In genomic region chr12:102365016-102365415, GRCm38 (mm10) we compare ENCODE assay signal across 17 mouse cellular contexts.
DNase-seq lines count a peak whose midpoint lies in the region; ATAC-seq and TF ChIP-seq lines count a peak whose summit lies in the region.
"Had no signal": no experiment of that assay in that cellular context is flagged by ENCODE, and none has a peak within 500 bp of the region (broad histone marks: within the 10 kb centered on the region; RNA-seq: fewer than 3 reads in every experiment).

No protein-coding gene starts in this region.

- TF ChIP-seq CTCF in CH12.LX (conservative IDR thresholded peaks at IDR 0.05 in 1 of 2, IDR thresholded peaks at IDR 0.05 in 1 of 2; ENCODE audit: low read depth in 2 of 2, low read length in 2 of 2): no peak

- dilution Hi-C loops in CH12.LX (cut with MboI; ENCODE audit: extremely low pct_ligation_motif_present, extremely low pct_unique_long_range_greater_than_20kb, low sequenced_read_pairs): no loop called here

- H3K79me2 ChIP-seq in CH12.LX (replicated peaks; ENCODE audit: control insufficient read depth, extremely low read depth, insufficient read depth, poor library complexity, severe bottlenecking): no peaks in the 10 kb centered on the region

- TF ChIP-seq RAD21 in CH12.LX (IDR thresholded peaks at IDR 0.05; ENCODE audit: low read depth, low read length): no peak

- H3K4me2 ChIP-seq in CH12.LX (ENCODE audit: insufficient read depth, low read depth, poor library complexity, severe bottlenecking): no peak overlapping the region; the same call in 1 of the 2 replicates
- no peak overlapping the region for H3K4me2 ChIP-seq in midbrain, embryonic 11.5 days
- H3K4me2 ChIP-seq: limb, embryonic 13.5 days had no signal

- 89% methylated on average over 7 of the region's 7 CpGs for WGBS in midbrain, embryonic 11.5 days

- TF ChIP-seq EP300 in CH12.LX (IDR thresholded peaks at IDR 0.05; ENCODE audit: low read length): peak; percentile 55

- no peak overlapping the region for H3K9ac ChIP-seq in CH12.LX (ENCODE audit: insufficient read depth, low read depth)
- H3K9ac ChIP-seq in midbrain, embryonic 11.5 days (ENCODE audit: low read length): no peak overlapping the region
- H3K9ac ChIP-seq: limb, embryonic 13.5 days had no signal

- no peaks in the 10 kb centered on the region for H3K9me3 ChIP-seq in CH12.LX (replicated peaks; ENCODE audit: low read length)
- no peaks in the 10 kb centered on the region for H3K9me3 ChIP-seq in midbrain, embryonic 11.5 days (ENCODE audit: control insufficient read depth, low read length)
- H3K9me3 ChIP-seq: limb, embryonic 13.5 days had no signal

- H3K36me3 ChIP-seq in CH12.LX (replicated peaks in 1 of 2; ENCODE audit: control insufficient read depth in 1 of 2, insufficient read depth in 1 of 2, low read length in 1 of 2): peaks cover 8 to 46% of the 10 kb centered on the region in 2 experiments
- no peaks in the 10 kb centered on the region for H3K36me3 ChIP-seq in midbrain, embryonic 11.5 days (ENCODE audit: control insufficient read depth, insufficient read depth, low read length)

- no peak for TF ChIP-seq POLR2A in CH12.LX (IDR thresholded peaks at IDR 0.05; ENCODE audit: low read depth, low read length)

- H3K27ac ChIP-seq in CH12.LX (ENCODE audit: insufficient read depth, low read depth): no peak overlapping the region; the same call in 1 of the 2 replicates
- H3K27ac ChIP-seq in midbrain, embryonic 11.5 days (ENCODE audit: low read depth, low read length): no peak overlapping the region
- H3K27ac ChIP-seq: heart, adult 2 months; hindbrain, postnatal 0 days; limb, embryonic 13.5 days had no signal

- DNase-seq in layer of hippocampus, adult 9-11 months: peak; percentile 48
- no peak for DNase-seq in layer of hippocampus, adult 9-10 months (ENCODE audit: low spot score)
- DNase-seq in CH12.LX (ENCODE audit: extremely low read depth): no peak
- DNase-seq in fat pad, adult 2 months (ENCODE audit: extremely low read depth, low read depth, low spot score): peak; percentile 56
- DNase-seq in gastrocnemius, adult 18-20 months (ENCODE audit: low spot score): no peak
- DNase-seq in midbrain, embryonic 11.5 days (ENCODE audit: low spot score, missing footprints): no peak
- DNase-seq: adrenal gland, adult 2 months; cerebellum, adult 11-12 months; heart, postnatal 10 days; layer of hippocampus, postnatal 36 days; thymus, adult 2 months had no signal

- in situ Hi-C loops in CH12.LX (cut with MboI; ENCODE audit: low pct_ligation_motif_present, low pct_unique_long_range_greater_than_20kb, low sequenced_read_pairs): no loop called here

- no peak overlapping the region for H3K4me3 ChIP-seq in CH12.LX (replicated peaks in 1 of 3; ENCODE audit: low read depth in 2 of 3, low read length in 2 of 3, poor library complexity in 1 of 3)
- no peak overlapping the region for H3K4me3 ChIP-seq in midbrain, embryonic 11.5 days (ENCODE audit: low read depth, low read length)
- H3K4me3 ChIP-seq: erythroblast, embryonic 14.5 days; heart, adult 2 months; limb, embryonic 13.5 days had no signal

- peak; percentile 45 for ATAC-seq in monocyte, adult 5-6 weeks (replicated peaks; ENCODE audit: insufficient number of reproducible peaks, low FRiP score, low TSS enrichment, poor library complexity, severe bottlenecking)
- ATAC-seq in midbrain, embryonic 11.5 days (ENCODE audit: low FRiP score): no peak
- ATAC-seq: CD4-positive, CD25-positive, alpha-beta regulatory T cell, adult 4 months; hindbrain, postnatal 0 days had no signal

- H3K4me1 ChIP-seq in CH12.LX (ENCODE audit: control insufficient read depth in 1 of 2, insufficient read depth in 2 of 2): peaks cover 40 to 74% of the 10 kb centered on the region in 2 experiments
- H3K4me1 ChIP-seq in midbrain, embryonic 11.5 days (ENCODE audit: control insufficient read depth, insufficient read depth, low read length): no peaks in the 10 kb centered on the region

- no peaks in the 10 kb centered on the region for H3K27me3 ChIP-seq in CH12.LX (replicated peaks)
- no peaks in the 10 kb centered on the region for H3K27me3 ChIP-seq in midbrain, embryonic 11.5 days (ENCODE audit: control insufficient read depth, insufficient read depth, low read length)
- H3K27me3 ChIP-seq: limb, embryonic 13.5 days had no signal

TF ChIP-seq in CH12.LX, 34 proteins besides CTCF, POLR2A, EP300 and RAD21:
- TF ChIP-seq ZNF384 (IDR thresholded peaks at IDR 0.05; ENCODE audit: low read depth, low read length) (peak; percentile 82), MEF2A (IDR thresholded peaks at IDR 0.05; ENCODE audit: borderline replicate concordance, low read depth, low read length) (0 out of 2 replicates have a peak, but pooled peaks have one; percentile 12), IRF4 (IDR thresholded peaks at IDR 0.05; ENCODE audit: low read depth, low read length) (0 out of 2 replicates have a peak, but pooled peaks have one; percentile 7), SIN3A (IDR thresholded peaks at IDR 0.05; ENCODE audit: low read length) (no peak)

Comparison
In these comparisons a context has a peak if more than half of its experiments do, and no peak if none do; other contexts are left out.
1. DNase-seq: peak in layer of hippocampus, adult 9-11 months (single experiment) and fat pad, adult 2 months (single experiment); none in layer of hippocampus, adult 9-10 months (single experiment), CH12.LX (single experiment), gastrocnemius, adult 18-20 months (single experiment) and midbrain, embryonic 11.5 days (single experiment).